Mouse (Mus musculus) liver, adult (tissue): ENCODE data around the gene Lin54.
A peak's percentile ranks its signal among the peaks of the same experiment; 100 is the strongest.

Source experiments
- GATA4 ChIP-seq: IDR thresholded peaks from 2 replicates; pipeline ENCODE4 v1.6.1; 2014; ENCODE audit warnings: mild to moderate bottlenecking, low read length; ENCODE audit not compliant: insufficient replicate concordance

Lin54 gene

DNA sequence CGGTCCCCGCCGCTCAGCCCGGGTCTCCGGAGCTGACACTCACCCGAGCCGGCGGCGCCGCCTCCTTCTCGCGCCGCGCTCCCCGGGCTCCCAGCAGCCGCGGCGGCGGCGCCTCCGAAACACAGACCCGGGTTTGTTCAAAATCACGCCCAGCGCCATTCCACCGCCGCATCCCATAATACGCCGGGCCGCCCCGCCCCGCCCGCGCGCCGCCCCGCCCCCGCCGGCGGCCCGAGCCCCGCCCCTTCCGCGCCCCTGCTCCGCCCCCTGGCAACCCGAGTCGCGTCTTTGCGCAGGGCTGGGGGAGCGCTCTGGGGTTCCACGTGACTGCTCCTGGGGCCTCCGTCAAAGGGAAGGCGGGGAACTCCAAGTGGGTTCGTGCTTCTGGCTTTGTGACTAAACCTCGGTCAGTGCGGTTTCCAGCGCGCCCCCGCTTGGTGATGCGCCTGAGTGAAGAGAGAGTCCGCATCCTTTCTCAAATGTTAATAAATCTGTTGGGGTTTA is at the start of gene Lin54:
Gene Lin54, minus strand, starts transcription at position 182 of the 504 bp plus-strand sequence.
- no peak for TF ChIP-seq GATA4

GRCm38 (mm10) chr5:100550151-100550550 is 49.7 kb upstream of the Lin54 start:
- TF ChIP-seq GATA4: no peak

- no peak for TF ChIP-seq GATA4
Measured at GRCm38 (mm10) chr5:100549311-100549710, 48.9 kb upstream of the Lin54 start.

DNA sequence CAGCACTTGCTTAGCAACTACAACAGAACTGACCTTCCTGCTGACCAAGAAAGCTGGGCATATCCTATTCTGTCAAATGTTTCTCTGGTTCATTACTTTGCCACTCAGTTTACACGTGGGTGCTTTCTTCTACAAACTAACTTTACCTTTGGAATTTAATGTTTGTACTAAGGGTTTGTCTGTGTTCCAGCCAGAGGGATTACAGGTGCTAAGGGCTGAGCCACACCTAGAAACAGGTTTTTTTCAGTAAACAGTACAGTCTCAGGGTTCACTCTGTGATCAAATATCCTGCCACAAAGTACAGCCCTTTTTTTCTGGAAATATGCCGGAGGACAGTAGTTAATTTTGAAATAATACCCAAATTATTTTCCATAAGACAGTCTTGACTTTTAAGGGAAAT is 47.8 kb upstream of the Lin54 start:
- TF ChIP-seq GATA4: no peak

DNA sequence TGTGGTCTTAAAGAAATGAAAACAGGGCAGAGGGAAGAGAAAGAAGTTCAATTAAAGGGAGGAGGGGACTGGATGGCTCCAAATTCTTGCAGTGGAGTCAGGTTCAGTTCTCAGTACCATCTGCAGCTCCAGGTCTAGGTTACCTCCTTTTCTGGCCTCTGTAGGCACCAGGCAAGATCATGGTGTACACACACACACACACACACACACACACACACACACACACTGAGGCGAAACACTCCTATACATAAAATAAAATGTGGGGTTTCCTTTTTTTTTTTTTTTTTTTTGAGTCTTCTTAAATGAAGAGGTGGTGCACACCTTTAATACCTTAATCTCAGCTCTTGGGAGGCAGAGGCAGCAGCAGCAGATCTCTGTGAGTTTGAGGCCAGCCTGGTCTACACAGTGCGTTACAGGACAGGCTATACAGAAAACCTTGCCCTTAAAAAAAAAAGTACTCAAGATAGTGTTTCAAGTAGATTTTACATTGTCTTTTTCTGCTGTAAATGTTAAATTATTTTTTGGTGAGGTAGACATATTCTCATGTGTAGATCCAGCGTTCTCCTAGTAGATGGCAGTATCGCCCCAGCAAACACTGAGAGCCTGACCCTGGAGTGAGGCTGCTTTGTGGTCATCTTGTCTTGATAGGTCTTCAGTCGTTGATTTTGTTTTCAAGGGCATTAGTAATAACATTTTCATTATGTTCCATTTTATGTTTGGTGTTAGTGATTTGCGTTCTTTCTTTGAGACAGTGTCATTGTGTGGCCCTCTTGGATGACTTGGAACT is 46.0 kb upstream of the Lin54 start:
- no peak for TF ChIP-seq GATA4

DNA sequence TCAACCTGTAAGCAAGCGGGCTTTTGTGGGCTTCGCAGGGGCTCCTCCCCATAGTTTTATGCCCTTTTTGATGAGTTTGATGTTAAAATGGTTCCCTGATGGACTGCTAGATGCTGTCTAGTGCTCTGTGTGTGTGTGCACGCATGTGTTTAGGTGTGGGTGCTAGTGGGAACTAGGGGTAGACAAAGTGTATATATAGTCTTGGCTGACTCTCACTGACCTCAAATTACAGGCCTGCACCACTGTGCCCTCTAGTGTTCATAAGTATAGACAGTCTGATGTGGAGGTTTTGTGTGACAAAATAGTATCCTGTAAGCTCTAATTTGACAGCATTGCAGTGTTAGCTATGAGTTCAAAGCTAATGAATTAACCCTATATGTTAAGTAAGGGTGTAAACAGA is 36.2 kb upstream of the Lin54 start:
- TF ChIP-seq GATA4: no peak

- no peak for TF ChIP-seq GATA4
Measured at GRCm38 (mm10) chr5:100535826-100536225, 35.4 kb upstream of the Lin54 start.

DNA sequence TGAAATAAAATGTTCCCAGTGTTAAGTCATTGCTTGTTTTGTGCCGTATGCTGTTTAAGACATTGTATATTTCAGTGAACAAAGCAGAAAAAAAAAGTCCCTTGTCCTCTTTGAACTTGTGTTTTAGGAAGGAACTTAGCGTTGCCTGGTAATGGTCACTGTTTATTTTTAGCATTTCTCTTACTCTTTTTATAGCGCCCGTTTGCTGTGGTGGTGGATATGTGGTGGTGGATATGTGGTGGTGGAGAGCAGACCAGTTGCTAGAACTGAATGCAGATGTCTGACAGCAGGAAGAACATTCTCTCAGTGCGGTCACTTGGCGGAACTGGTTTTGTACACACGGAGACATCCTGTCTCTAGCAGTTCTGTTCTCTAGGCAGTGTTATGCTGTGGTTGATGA is 25.7 kb upstream of the Lin54 start:
- TF ChIP-seq GATA4: no peak

- no peak for TF ChIP-seq GATA4
Measured at GRCm38 (mm10) chr5:100525620-100526019, 25.2 kb upstream of the Lin54 start.

GRCm38 (mm10) chr5:100524921-100525320 is 24.5 kb upstream of the Lin54 start:
- TF ChIP-seq GATA4: no peak

GRCm38 (mm10) chr5:100523331-100523730 is 22.9 kb upstream of the Lin54 start:
- TF ChIP-seq GATA4: no peak

GRCm38 (mm10) chr5:100520223-100520622 is 19.8 kb upstream of the Lin54 start:
- no peak for TF ChIP-seq GATA4

- TF ChIP-seq GATA4: no peak
Measured at GRCm38 (mm10) chr5:100519027-100519411, 18.6 kb upstream of the Lin54 start.

- TF ChIP-seq GATA4: peak; percentile 68; the same call in 1 of the 2 replicates
Measured at GRCm38 (mm10) chr5:100518049-100519026, 17.9 kb upstream of the Lin54 start, which contains the start of gene Cops4. TSS of gene Cops4 (plus strand) at chr5:100518309.

GRCm38 (mm10) chr5:100512576-100512975 is 12.1 kb upstream of the Lin54 start:
- TF ChIP-seq GATA4: no peak

GRCm38 (mm10) chr5:100509247-100509646 is 8.8 kb upstream of the Lin54 start:
- no peak for TF ChIP-seq GATA4

GRCm38 (mm10) chr5:100501267-100501666 is 828 bp upstream of the Lin54 start:
- no peak for TF ChIP-seq GATA4
